Mouse (Mus musculus) kidney, postnatal 25 days (tissue): Measurements from ENCODE around the gene Rasgrp1.

Experiments
- DNase-seq, 2 experiments: peaks; one replicate each; pipeline ENCODE4 v3.0.0; 2021; ENCODE audit warnings: mixed read lengths in 2 of 2

Rasgrp1 gene

DNA sequence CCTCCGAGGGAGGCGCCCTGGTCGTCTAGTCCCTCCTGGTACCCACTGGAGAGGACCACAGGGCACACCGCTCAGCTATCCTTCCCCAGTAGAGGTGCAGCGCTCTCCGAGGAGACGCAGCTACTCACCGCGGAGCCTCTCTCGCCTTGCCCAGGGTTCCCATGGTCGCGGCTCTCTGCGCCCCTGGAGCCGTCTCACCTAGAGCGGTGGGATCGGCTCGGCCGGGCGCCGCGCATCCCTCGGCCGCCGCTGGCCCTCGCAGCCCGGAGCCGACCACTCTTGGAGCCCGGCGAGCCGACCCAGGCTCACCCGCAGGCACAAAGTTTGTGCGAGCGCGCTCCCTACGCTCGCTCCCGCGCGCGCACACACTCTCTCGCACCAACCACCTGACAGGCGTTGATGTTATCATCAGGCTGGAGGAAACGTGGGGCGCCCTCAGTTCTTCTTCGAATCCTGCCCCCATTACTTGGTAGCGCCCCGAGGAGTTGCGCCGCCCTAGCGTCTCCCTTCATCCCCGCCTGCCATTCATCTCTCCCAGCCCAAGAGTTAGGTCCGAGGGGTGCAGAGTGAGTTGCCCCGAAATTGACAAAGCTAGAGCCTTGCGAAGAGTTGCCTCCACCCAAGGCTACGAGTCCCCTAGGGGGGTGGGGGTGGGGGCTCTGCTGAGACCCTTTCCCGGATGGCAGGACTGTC, at the start of gene Rasgrp1:
Gene Rasgrp1, minus strand, starts transcription at position 455 of the 693 bp plus-strand sequence.
- DNase-seq: peak; percentile 16 to 43

DNA sequence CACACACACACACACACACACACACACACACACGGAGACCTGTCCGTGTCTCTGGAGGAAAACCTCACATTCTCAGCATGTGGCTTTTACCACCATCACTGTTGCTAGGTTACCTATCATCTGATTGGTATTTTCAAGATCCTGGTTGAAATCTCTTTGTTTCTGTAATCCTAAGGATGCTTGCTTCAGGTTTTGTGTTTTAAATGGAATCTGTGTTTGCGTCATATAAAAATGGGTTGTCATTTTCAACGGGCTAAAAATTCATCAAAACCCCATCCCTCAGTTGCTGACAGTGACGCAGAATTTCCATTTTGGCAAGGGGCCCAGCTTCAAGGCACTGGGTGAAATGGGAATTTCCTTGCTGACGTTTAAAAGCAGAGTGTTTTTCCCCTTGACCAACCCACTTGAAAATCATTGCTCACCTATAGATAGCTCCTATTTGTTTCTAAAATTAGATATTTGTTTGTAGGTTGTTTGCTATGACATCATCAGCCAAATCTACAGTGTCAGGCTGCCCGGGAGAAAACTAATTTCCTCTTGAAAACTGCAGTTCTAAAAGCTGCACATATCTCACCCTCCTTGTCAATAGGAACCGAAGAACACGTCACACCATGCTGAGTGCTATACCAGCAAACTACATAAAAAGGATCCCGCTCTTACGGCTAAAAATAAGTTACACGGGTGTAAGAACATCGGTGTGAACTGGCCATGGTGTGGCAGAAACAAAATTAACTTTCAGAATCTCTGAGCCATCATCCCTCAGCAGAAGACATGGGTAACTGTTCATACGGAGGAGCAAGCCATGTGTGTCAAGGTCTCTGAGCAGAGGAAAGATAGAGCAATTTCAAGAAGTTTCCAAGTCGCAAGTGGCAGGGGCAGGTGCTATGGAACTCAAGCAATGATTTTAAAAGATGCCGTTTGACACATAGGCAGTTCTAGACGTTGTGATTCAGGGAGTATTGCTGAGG, 47.4 kb upstream of the Rasgrp1 start:
- DNase-seq: no peak

DNA sequence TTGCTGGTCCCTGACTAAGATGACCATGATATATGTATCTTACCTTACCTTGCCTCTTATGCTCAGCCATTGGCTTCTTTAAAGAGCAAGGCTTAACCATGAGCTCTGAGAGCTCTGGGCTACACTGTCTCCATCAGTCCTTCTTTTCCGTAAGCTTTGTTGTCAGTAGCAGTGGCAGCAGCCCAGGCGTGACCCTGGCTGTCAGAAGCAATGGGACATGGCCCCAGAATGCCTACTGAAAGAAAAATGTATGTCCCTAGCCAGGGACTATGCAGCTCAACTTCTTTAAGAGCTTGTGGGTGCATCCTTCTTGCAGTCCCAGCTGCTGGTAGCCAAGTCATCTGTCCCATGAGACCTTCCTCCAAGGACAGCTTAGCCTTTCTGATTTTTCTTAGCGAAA, 46.7 kb upstream of the Rasgrp1 start:
- no peak for DNase-seq

DNA sequence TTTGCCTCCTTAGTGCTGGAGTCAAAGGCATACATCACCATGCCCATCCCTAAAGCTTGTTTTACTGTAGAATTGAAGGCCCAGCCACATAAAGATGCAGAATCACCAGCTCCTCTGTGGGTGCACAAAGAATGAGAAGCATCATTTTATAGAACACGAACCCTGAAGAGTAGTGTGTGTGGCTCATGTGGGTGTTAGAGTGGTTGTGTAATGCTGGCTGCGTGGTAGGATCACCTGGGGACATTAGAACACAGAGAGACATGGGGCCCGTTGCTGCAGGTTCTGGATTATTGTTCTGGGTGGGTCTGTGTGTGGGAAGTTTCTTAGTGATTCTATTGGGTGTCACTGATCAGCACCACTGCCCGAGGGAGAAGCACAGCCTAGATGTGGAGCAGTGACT, 45.3 kb upstream of the Rasgrp1 start:
- DNase-seq: no peak

DNA sequence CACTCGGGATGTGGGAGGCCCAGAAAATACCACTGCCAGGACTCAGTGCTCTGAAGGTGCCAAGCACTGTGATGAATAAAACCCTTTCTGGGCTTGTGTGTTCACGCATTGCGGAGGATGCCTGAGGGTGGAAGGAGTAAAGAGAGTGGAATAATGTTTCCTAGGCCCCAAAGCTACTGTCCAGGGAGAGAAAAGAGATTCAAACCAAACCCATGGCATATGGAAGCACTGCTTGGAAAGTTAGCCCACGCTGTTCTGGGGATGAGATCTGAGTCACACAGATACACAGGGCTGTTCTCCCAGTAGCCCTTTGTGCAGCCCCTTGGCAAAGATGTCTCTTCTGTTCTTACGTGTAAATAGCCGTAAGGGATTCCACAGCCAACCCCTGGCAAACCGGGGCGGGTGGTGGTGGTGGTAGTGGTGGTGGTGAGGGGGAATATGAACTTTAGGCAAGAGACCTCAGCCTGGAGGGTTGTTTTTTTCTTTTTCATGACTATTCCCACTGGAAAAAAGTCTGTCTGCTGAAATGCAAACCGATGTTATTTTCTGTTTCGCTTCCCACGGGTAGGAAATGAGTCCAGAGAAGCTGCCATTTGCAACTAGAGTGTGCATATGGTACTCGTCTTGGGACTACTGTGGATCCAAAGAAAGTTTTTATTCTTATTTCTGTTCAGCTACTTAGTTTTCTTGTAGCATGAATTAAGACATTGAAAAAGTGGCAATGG, 44.3 kb upstream of the Rasgrp1 start:
- DNase-seq: no peak

DNA sequence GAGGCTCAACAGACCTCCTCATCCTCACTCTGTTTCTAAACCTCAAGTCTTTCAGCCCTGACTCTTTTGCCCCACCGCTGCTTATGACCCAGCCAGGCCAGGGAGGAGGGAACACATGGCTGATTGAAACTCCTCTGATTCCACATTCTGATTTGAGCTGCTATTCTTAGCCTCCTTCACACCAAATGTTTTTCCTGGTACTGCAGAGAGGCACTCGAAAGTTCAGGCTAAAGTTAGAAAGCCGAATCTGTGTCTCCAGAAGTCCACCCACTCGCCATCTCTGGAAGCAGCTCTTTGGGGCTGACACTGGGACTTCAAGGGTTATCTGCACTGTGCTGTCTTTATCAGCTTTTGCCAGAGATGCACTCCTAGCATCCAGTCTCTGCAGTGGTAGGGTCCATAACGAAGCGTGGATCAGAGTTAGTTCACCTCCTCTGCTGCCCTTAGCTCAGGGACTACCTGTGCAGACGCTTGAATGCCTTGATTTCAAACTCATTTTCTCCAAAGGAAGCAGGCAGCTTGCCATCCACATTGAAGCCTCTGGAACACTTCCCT, 43.3 kb upstream of the Rasgrp1 start:
- DNase-seq: no peak

DNA sequence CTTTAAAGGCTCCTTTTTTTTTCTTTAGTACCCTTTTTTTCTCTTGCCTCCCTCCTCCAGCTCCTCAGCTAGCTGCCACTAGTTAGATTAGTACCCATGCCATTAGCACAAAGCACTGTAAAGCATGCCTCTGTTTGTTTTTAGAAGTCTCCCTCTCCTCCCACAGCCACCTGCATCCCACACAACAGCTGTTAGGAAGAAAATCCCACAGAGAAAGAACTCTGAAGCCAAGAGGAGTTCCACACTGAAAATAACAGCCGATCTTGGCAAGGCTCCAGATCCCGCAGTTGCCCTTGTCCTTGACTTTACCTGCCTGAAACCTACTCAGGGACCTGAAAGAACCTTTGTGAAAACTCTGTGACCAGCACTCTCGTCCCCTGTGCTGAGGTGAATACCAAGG, 38.5 kb upstream of the Rasgrp1 start:
- DNase-seq: peak; percentile 51 to 53

DNA sequence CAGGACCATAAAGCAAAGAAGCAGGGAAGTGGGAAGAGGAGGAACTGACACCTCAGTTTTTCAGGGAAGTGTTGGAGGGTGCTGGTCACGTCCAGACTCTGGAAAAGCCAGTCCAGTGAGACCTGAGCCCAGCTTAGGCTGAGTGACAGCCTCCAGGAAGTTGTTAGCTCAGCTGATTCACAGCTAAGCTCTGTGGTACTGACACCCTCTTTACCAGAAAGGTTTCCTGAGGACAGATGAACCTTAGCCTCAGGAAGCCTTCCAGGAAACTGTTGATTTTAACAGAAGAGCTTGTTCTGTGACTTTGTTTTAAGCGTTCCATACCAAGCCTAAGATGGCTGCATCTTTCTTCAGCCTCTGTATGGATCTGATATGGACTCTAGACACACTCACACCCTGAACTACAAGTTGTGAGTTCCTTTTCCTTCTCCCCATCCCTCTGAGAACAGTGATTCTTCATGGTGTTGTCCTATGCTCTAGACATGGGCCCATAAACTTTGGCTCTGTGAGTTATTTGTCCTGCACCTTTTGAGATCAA, 31.6 kb upstream of the Rasgrp1 start:
- DNase-seq: no peak

DNA sequence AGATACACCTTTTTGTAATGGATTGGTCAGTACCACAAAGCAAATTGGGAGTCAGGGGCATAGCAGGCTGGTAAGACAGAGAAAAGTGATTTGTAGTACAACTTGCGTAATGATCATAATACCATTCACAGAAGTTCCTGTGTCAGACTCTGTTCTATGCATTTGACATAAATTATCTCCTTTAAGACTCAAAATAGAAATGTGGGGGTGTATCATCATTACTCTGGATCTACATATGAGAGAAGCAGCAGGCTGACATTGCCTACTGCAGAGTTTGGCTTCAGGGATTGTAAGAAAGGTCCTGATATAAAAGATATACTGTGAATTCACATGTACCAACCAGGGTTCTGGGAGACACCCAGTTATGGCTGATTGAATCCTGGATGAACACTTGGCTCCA, 28.9 kb upstream of the Rasgrp1 start:
- no peak for DNase-seq

DNA sequence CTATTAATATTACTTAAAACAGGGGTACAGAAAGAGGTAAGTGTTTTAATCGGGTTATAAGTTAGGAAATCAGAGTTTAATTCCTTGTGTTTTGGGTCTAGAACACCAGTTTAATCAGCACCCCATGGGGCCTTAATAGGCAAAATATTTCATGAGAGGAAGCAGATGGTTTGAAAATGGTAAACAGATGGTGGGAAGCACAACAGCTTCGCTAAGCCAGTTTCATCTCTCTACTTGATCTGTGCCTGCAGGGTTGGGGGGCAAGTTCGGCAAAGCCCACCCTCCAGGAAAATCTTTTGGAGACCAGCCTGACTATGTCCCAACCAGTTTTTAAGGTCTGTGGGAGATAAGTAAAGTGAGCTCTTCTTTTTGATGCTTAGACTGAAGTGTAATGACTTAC, 23.7 kb upstream of the Rasgrp1 start:
- DNase-seq: no peak

DNA sequence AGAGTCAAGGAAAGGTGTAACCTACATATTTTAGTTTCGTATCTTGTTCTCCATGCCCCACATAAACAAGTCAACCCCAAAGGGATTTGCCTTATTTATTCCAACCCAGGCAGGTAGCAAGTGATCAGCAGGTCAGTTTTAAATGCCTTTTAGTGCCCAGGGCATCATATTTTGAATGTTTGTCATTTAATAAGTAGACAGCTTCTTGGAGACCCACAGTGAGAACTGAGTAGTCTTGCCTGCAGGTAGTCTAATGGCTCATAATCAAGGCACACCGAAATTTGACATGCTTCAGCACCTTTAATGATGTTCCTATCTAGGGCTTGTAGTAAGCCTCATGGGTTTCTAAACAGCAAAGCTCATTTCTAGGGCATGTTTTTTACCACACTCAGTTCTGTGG, 21.3 kb upstream of the Rasgrp1 start:
- no peak for DNase-seq

DNA sequence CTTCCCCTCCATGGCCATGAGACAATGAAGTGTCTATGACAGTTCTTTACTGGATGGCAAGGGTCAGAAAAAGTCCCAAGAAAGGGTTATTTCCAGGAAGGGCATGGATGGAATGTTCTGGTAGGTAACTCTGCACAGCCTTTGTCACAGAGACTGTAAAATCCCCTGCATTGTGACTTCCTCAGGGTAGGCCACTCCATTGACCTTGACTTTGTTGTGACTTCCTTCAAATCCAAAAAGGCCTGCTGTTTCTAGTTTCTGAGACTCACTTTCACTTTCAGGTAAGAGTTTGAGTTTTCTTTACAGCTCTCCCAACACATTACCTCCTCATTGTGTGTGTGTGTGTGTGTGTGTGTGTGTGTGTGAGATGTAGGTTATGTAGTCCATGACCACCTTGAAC, 15.1 kb upstream of the Rasgrp1 start:
- DNase-seq: no peak

DNA sequence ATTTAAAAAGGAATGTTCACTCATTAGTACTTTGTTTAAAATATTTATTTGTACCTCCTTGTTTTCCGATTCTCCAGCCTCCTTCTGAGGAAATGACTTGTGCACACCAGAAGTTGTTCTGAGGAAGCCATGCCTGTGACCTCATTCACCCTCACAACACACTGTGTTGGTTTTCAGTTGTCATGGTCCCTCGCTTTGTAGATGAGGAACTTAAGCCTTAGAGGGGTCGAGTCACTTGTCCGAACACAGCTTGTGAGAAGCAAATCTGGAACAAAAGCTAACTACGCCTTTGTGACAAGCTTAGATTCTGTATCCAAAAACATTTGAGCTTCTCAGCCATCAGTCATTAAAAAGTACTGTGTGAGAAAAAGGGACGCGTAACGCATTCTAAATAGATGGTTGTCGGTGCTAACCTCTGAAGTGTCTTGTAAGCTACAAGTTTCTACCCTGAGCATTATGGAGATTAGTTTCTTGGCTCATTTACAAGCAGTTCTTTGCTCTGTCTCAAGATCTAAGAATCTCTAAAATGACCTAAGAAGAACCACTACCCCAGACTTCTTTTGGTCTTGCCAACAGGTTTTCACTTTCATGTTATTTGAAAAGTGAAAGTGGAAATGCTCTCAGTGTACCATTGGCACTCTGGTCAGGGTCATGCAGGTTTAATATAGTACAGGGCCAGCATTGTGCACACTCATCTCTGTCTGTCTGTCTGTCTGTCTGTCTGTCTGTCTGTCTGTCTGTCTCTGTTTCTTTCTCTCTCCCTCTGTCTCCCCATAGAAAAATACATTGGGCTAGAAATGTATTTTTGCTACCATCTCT, 9.7 kb upstream of the Rasgrp1 start:
- DNase-seq: no peak

DNA sequence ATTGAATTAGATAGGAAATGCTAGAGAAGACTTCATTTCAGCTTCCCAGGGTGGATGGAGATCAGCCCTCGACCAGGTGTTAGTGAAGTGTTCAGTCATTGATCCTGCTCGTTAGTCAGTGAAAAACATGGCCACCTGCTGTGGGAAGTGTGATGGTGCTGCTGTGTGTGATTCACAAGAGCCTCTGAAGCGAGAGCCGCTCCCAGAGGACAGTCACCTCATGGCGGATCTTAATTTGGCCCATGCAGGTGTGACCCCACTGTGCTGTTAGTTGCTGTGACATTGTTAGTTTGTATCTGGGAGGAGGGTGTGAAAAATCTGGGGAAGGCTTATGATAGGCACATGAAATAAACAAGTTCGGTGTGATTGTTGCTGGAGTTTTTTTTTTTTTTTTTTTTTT, 7.3 kb upstream of the Rasgrp1 start:
- DNase-seq: no peak

DNA sequence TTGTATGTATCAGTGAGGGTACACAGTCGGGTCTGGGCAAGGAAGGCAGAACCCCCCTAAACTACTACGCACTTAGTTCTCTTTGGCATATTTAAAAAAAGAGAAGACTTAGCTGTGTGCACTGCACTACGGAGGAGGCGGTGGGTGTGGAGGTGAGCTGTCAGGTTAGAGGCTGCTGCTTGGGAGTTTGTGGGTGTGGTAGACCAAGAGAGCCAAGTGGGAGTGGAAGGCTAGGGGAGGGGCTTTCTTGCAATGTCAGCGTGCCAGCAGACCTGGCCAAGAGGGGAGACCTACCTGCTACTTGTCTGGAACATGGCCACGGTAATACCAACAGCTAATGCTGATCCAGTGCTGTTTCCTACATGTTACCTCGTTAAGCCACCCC, 431 bp upstream of the Rasgrp1 start:
- DNase-seq: peak; percentile 25 to 55

DNA sequence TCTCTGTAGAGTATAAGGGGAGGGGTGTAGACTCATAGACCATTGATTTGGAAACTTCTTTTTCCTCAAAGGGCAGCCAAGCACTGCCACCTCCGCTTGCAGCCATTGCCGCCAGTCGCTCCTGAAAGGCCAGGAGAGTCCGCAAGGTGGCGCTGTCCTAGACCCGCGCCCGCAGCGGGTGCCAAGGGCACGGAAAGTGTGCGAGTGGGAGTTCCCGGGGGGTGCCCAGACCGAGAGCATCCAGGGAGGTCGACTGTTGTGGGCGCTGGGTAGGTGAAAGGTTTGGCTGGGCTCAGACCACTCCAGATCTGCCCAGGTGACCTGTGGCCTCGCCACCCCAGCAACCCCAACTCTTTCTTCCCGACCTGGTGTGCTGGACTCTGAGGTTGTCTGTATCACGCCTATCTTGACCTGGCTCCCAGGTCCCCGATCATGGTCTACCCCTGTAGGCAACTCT, 683 bp downstream of the Rasgrp1 start:
- DNase-seq: peak; percentile 66 to 70

DNA sequence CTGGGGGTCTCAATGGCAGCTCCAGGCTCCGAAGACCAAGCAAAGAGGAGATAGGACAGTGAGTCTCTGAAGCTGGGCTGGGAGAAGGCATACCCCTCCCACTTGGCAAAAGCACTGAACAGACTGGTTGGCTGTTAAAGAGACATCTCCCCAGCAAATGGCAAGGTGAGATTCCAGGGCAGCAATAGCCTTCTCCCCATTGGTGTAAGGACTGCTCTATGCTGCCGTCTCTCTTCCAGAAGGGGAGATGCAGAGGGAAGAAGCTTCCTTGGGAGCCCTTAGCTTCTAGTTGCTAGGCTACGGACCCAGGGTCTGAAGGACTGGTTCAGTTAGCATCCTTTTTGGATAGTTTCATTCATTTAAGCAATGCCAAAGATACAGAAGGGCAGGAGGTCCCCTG, 4.3 kb downstream of the Rasgrp1 start:
- no peak for DNase-seq

DNA sequence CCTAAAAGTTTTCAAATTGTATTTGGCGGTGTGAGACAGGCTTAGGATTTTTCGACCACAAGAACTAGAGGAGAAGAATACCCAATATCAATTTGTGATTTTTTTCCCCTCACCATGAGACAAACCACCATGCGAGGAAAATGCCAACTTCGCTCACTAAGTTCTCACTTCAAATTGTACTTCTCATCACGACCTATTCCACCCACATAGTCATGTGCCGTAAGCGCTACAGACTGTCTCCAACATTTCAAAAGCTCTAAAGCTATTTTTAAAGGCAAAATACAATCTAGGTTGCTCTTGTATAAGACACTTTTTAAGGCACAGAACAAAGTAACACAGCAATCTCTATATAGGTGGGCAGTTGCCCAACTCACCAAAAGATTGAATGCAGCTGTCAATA, 4.9 kb downstream of the Rasgrp1 start:
- no peak for DNase-seq

DNA sequence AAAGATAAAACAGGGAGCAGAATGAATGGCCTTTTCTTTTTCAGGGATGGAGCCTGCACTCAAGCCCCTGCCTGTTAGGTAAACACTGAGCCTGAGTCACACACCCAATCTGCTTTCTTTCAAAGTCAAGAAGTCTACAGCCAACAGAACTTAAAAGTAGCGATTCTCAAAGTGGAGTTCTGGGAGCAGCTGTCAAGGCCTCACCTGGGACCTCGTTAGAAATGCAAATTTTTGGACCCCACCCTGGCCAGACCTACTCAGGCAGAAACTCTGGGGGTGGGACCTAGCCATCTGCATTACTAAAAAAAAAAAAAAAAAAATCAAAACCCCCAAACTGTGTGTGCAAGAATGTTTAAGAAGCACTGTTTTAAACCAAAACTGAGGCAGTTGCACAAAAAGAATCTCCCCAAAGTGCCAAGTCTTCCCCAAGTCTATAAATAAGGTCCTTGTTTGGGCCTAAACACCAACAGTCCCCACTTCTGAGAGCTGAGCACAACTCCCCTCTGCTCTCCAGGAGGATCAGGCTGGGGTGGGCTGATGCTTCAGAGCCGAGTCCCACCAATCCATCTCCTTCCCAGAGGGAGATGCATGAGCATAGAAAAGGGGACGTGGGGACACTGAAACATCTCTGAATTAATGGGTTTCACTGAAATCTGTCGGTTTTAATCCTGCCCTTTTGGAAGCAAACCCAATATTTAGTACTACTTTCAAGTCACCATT, 5.7 kb downstream of the Rasgrp1 start:
- DNase-seq: no peak

DNA sequence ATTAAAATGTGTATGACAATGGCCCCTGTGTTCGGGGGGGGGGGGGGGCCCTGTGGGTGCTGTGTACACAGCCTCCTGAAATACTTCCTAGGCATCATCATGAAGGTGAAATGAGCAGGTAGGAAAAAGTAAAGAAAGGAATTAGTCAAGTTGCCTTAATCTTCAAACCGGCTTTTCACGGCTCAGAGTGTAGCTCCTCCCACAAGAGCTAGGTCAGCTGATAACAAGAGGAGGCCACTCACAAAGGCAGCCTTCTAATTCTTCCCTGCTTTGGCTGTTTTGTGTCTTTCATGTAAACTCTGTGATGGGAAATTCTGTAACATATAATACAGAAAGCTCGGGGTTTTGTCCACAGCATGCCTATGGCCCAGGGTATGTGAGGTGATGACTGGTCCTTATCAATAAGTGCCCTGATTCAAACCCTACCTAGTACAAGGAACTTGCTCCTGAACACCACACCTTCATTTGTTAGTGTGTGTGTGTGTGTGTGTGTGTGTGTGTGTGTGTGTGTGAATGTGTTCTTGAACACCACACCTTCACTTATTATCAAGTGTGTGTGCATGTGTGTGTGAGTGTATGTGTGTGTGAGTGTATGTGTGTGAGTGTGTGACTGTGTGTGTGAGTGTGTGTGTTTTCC, 7.1 kb downstream of the Rasgrp1 start:
- no peak for DNase-seq

DNA sequence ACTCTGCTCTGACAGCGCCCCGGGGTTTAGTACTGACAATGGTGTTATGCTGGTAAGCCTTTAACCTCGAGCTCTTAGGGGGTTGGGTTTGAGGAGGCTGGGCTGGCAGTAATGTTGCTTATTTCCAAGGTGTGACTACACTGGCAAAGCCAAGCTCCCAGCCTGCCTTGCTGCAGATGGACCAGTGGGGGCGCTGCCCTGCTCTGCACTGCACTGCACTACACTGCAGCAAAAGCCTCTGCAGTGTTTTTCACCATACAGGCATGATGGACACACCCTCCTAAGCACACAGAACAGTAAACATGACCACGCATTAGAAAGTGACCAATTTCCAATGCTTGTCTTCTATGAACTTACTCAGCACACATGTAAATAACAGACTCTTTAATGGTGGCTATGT, 11.2 kb downstream of the Rasgrp1 start:
- DNase-seq: no peak
